Mouse (Mus musculus) 3134 (cell line): Measurements from ENCODE around the gene Msi1.
"Not testable (repeated sequence)": the region's sequence is repeated elsewhere in the genome, so short reads cannot be mapped to it uniquely, and the experiment has no call there.

Experiments
- DNase-seq: peaks from one replicate; pipeline ENCODE4 v3.0.0-alpha.2; 2011; ENCODE audit warnings: low spot score; ENCODE audit not compliant: insufficient read length; ENCODE audit errors: extremely low read depth

Gene Msi1

DNA sequence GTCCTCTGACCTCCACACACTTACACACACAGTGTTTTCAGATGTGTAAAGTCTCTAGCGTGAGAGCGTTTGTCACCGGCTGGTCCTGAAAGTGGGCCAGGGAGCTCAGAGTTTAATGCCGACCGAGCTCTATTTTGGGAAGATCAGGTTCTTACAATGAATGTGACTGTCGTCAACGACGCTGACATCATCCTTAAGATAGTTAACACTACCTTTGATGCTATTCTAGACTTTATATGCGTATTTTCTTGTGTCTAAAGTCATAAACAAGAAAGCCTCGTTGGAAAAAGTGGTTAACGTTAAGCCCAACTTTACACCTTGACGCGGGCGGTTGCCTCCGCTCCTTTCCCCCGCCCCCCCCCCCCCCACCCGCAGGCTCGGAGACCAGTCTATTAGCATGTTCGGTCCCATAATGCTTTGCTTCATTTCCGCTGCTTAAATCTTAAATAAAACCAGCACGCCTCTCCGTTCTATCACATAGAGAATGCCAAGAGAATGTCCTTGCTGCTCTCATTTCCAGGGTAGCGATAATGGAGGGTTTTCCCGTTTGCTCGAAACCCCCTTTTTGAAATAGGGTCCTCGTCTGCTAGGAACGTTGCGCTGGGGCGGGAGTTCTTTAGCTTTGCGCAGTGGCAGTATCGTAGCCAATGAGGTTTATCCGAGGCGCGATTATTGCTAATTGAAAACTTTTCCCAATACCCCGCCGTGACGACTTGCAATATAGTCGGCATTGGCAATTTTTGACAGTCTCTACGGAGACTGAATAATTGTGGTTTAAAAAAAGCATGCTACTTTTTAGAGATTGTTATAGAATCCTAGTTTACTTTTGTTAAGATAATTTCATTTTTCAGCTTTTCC, 59.7 kb downstream of the Msi1 start:
- DNase-seq = peak; percentile 70

DNA sequence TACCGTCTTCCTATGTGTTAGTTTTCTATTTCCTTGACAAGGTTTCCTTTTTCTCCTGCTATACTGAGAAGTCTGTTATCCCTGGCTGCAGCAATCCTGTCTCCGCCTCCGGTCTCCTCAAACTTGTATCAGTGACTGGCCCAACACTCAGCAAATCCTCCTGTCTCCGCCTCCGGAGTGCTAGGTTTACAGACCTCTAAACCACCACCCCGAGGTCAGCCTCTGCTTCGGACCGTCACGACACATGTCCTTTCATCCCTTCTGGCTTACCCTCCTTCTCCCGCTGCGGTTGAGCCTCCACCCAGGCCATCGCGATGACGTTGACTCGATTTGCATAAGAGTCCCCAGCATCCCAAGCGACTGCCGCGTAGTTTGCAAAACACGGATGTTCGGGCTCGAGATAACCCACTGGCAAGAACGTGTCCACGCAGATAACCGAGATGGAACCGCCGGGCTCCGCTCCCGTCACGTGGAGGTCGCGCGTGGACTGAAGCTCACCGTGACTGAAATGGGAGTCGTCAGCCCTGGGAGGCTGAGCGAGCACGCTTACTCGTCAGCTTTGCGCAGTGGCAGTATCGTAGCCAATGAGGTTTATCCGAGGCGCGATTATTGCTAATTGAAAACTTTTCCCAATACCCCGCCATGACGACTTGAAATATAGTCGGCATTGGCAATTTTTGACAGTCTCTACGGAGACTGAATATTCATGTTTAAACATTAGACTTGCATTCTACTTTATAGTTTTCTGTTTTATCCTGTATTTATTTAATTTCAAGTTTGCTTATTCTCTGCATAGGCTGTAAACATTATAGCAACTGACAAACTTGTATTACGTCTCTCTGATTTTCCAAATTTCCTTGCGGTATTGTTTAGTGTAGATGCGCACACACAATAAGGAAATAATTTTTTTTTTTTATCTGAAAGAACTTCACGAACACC, 60.6 kb downstream of the Msi1 start:
- peak; percentile 96 for DNase-seq

DNA sequence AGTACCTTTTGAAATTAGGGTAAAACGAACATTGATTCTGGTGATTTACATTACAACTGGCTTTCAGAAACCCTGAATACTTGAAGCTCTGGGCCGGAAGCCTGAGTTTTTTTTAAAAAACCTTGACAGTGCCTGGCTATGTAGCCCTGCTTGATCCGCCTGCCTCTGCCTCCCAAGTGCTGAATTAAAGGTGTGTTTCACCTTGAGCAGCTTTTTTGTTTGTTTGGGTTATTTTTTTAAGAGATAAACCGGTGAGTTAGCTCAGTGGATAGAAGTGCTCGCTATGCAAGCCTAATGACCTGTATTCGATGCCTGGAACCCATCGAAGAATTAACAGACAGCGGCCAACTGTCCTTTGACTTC, 61.2 kb downstream of the Msi1 start:
- peak; percentile 62 for DNase-seq

DNA sequence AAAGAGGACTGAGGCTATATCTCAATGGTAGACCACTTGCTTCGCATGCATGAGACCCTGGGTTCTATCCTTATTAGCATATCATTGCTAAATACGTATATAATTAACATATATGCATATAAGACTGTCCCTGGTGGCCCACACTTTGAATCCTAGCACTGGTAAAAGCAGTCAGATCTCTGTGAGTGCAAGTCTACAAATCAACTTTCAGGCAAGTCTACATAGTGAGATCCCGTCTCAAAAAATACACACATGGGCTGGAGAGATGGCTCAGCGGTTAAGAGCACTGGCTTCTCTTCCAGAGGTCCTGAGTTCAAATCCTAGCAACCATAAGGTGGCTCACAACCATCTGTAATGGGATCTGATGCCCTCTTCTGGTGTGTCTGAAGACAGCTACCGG, 61.7 kb downstream of the Msi1 start:
- DNase-seq = no peak

DNA sequence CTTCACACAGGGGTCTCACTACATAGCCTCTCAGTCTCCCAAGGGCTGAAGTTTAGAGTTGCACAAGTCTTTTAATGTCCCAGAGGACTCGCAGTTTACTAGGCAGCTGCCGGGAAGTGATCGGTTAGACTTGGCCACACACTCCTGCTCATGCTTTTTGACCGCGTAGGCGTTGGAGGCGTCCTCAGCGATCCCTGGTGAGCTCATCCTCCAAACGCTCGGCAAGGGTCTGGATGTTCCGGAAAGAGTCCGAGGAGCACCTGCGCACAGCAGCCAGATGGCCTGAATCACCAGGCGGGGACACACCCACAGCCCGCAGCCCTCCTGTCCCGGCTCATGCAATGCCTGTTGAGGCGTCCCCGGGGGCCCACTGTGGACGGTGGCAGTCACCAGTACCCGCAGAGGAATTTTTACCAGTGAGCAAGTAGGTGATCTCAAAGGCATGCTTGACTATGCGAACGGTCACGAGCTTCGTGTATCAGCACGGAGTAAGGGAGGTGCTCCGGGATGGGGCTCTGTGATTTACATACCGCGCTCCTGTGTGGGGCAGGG, 62.4 kb downstream of the Msi1 start:
- peak; percentile 95 for DNase-seq

DNA sequence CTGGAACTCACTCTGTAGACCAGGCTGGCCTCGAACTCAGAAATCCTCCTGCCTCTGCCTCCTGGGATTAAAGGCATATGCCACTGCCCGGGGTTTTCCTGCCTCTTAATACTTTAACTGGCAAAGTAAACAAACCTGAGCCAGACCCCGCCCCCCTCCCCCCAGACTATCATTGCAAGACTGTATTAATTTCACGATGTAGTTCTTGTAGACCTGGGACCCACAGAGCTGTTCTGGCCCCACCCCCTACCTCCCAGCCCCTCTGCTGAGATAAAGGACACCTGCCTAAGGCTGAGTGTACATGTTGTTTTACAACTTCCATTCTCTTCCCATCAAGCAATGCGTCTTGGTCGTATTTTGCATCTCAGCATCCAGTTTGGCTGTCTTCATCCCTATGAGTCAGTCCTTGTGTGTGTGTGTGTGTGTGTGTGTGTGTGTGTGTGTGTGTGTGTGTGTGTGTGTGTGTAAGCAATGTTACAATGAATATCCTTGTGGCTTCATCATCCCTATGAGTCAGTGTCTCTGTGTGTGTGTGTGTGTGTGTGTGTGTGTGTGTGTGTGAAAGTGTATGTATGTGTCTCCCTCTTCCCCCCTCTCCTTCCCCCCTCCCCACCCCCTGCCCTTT, 63.4 kb downstream of the Msi1 start:
- DNase-seq = peak; percentile 65

DNA sequence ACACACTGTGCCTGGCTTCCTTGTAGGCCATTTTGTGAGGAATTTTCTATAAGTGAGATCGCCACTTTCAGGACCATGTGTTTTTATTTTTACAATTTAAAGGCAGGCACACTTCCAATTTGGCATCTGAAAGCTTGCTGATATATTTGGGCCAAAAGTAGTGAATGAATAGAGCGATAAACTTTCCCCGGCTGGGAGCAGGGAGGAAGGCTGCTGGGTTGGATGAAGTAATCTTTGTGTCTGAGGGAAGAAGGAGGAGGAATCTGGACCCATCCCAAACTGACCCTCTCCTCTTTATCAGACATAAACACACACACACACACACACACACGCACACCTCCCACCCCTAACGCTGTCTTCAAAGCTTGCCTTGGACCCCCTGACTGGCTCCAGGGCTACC, 64.0 kb downstream of the Msi1 start:
- DNase-seq = no peak

DNA sequence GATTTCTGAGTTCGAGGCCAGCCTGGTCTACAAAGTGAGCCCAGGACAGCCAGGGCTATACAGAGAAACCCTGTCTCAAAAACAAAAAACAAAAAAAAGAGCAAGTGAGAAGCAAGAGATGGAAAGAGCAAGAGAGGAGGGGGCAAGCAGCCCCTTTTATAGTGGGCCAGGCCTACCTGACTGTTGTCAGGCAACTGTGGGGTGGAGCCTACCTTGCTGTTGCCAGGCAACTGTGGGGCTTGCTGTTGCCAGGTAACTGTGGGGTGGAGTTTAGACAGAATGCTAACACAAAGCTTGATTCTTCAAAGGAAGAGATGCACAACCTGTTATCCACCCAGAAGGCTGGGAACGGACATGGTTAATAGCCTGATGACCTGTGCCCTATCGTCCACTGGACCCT, 66.2 kb downstream of the Msi1 start:
- DNase-seq = not testable (repeated sequence)

DNA sequence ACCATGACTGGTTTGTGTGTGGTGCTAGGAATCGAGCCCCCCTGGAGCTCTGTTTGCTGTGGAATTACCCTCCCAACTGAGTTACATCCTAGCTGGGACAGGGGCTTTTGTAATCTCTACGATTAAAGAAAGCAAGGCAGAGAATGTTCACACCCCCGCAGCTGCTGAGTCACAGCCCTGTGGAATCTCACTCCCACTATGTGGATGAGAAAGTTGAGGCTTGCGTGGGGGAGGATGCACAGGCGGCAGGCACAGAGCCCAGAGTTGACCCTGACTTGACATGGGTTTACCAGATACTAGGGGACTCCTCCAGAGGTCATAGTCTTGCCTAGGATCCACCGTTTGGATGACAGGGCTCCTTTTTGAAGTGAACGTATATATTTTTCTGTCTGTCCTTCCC, 67.6 kb downstream of the Msi1 start:
- DNase-seq = no peak

DNA sequence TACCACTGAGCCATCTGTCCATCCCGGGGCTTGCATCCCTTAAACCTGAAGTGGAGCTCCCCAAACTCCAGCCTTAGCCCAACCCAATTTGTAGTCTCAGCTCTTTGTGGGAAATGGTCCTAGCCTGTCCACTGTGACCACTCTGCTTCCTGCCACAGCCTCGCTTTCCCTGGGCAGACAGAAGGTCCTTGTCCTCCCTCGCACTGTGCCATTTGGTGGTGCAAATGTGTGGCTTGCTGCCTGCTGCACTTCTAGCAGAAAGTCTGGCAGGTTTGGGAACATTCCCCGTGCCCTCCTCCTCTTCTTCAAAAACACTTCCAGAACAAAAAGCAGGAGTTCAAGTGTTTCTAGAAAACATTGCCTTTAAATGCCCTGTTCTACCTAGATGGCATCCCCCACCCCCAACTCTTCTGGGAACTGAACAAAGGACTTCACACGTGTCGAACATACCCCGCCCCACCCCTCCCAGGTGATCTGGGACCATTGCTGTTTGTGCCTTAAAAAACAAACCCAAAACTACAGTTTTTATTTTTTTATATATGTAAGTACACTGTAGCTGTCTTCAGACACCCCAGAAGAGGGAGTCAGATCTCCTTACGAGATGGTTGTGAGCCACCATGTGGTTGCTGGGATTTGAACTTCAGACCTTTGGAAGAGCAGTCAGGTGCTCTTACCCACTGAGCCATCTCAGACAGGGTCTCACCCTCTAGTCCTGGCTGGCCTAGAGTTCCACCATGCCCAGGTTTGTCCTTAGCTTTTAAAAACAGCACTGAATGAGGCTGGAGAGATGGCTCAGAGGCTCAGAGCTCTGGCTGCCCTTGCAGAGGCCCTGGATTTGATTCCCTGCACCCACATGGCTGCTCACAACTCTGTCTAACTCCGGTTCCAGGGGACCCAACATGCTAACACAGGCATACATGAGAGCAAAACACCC, 69.2 kb downstream of the Msi1 start:
- no peak for DNase-seq

DNA sequence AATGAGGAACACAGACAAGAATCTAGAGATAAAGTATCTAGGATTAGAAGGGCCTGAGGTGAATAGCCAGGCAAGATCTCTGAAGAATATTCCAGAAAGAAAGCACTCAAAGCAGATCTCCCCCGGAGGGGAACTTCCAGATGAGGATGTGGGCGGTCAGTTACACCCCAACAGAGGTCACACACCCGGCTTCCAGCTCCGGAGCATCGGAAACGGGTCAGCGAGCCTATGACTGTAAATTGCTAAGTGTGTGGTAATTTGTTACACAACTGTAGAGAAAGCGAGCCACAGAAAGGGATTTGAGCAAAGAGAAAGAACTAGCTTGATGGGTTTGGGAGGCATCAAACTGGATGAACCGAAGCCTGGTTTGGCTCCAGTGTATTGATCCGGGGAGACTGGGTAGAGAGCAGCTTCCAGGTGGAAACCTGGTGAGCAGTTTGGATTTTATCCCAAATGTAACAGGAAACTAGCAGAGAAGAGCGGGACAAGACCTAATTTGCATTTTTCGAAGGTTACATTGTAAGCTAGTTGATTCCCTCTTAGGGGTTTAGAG, 71.1 kb downstream of the Msi1 start:
- DNase-seq = no peak

DNA sequence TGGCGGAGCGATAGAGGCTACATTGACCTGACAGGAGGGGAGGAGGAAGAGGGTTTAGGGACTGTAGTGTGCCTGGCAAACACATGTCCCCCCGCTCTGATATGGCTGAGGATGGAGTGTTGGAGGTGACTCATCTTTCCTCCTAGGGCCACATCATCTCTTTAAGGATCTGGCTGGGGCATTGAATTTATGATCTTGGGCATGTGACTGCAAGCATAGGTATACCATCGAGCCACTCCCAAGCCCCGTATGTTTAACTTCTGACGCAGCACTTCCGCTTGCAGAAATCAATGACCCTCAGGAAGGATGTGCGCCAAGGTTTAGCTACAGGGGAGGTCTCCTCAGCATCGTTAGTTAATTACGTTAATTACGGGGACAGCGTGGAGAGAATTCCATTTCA, 73.6 kb downstream of the Msi1 start:
- DNase-seq = no peak
